Mouse (Mus musculus) intestine, embryonic 15.5 days (tissue): Measurements from ENCODE around the gene Gm21731. TPM values are rescaled to one million over a fixed set of nuclear protein-coding genes. Genes with fewer than 3 reads are reported as not detected.

ENCODE experiments used
- ATAC-seq: fragments of 200-750 bp; cut with Nextera tagmentation; 2 replicates; pipeline ENCODE4 v1.8.0; 2017; ENCODE audit warnings: moderate TSS enrichment, moderate library complexity
- H3K27ac ChIP-seq: fragments of 300-500 bp; sonication (generic); 2 replicates; pipeline ENCODE4 v1.5.1; 2015; ENCODE audit warnings: mild to moderate bottlenecking, inconsistent platforms
- H3K27me3 ChIP-seq: fragments of 300-500 bp; sonication (generic); replicated peaks from 2 replicates; pipeline ENCODE4 v1.6.1; 2015; ENCODE audit warnings: inconsistent platforms
- H3K36me3 ChIP-seq: fragments of 300-500 bp; sonication (generic); 2 replicates; pipeline ENCODE4 v1.6.1; 2015; ENCODE audit warnings: inconsistent platforms
- H3K4me1 ChIP-seq: fragments of 300-500 bp; sonication (generic); replicated peaks from 2 replicates; pipeline ENCODE4 v1.6.1; 2015; ENCODE audit warnings: inconsistent platforms
- H3K4me2 ChIP-seq: fragments of 300-500 bp; sonication (generic); replicated peaks from 2 replicates; pipeline ENCODE4 v1.6.1; 2015; ENCODE audit warnings: mild to moderate bottlenecking, inconsistent platforms
- H3K4me3 ChIP-seq: fragments of 300-500 bp; sonication (generic); replicated peaks from 2 replicates; pipeline ENCODE4 v1.5.1; 2015; ENCODE audit warnings: inconsistent platforms
- H3K9ac ChIP-seq: fragments of 300-500 bp; sonication (generic); 2 replicates; pipeline ENCODE4 v1.6.1; 2015; ENCODE audit warnings: inconsistent platforms
- H3K9me3 ChIP-seq: fragments of 300-500 bp; sonication (generic); 2 replicates; pipeline ENCODE4 v1.6.1; 2016; ENCODE audit warnings: inconsistent platforms
- WGBS: fragments of 180-500 bp; shearing (Covaris S2); methylation state at CpG from one replicate; pipeline ENCODE4 v1.1.7; 2015; 5-methylcytosine and 5-hydroxymethylcytosine counted together
- polyA plus RNA-seq: library from polyadenylated mRNA; unstranded; fragments of >200 nt; fragmentation: Nextera tagmentation; extraction: Ambion mirVana; gene quantifications from 2 replicates; pipeline ENCODE4 v1.2.1, GENCODE M21; 2015

The Gm21731 gene
- polyA plus RNA-seq, 1 experiment from 2014 or later = not detected

GRCm38 (mm10) chr13:120278784-120279183 lies 39.9 kb downstream of the Gm21731 start:
- no peak overlapping the region for H3K4me2 ChIP-seq
- H3K27ac ChIP-seq = no peak overlapping the region
- 91% methylated on average over 9 of the region's 9 CpGs for WGBS
- no peak overlapping the region for H3K9ac ChIP-seq
- no peaks in the 10 kb centered on the region for H3K27me3 ChIP-seq
- no peaks in the 10 kb centered on the region for H3K9me3 ChIP-seq
- H3K36me3 ChIP-seq = no peaks in the 10 kb centered on the region
- no peak for ATAC-seq
- no peak overlapping the region for H3K4me3 ChIP-seq
- no peaks in the 10 kb centered on the region for H3K4me1 ChIP-seq

Other genes with a start within 250 kb of the Gm21731 start
- not detected in 2 replicates for gene Gm36079, start 212.1 kb upstream of the Gm21731 start, polyA plus RNA-seq
- 0.16 TPM in 1 of 2 replicates, not detected in the other for gene Gm21188, start 186.9 kb upstream of the Gm21731 start, polyA plus RNA-seq
- not detected in 2 replicates for gene Gm20767, start 98.9 kb upstream of the Gm21731 start, polyA plus RNA-seq
- not detected in 2 replicates for gene Gm21818, start 66.7 kb upstream of the Gm21731 start, polyA plus RNA-seq
- not detected in 2 replicates for gene Gm21762, start 23.2 kb upstream of the Gm21731 start, polyA plus RNA-seq
- not detected in 2 replicates for gene AF067061, start 24.0 kb downstream of the Gm21731 start, polyA plus RNA-seq
- gene BC147527, start 61.3 kb downstream of the Gm21731 start, polyA plus RNA-seq = 0.37 and 0.55 TPM in 2 replicates
- gene Tcstv3, start 77.8 kb downstream of the Gm21731 start, polyA plus RNA-seq = not detected in 2 replicates